Mouse (Mus musculus): ENCODE measurements at regions not wholly inside any gene's neighbourhood (a gene's known extent, or its start where the extent isn't known, plus 50 kb on each side); places are given as distances from the start of the nearest gene placed in this dataset.

- Histone ChIP-seq H3K4me1 (replicated peaks) (no peaks in the 10 kb centered on the region), H3K4me3 (no peak overlapping the region), H3K36me3 (no peaks in the 10 kb centered on the region), H3K9ac (no peak overlapping the region), H3K4me2 (no peak overlapping the region), H3K27me3 (replicated peaks) (no peaks in the 10 kb centered on the region), H3K27ac (ENCODE audit: poor library complexity, severe bottlenecking) (no peak overlapping the region), H3K9me3 (replicated peaks) (no peaks in the 10 kb centered on the region)
- WGBS = 70% methylated on average over 3 of the region's 3 CpGs
- ATAC-seq (ENCODE audit: insufficient number of reproducible peaks, low FRiP score) = no peak
Observed at GRCm38 (mm10) chr5:73797980-73798379, 146.8 kb downstream of the Spata18 start.

- Histone ChIP-seq H3K9me3 (replicated peaks) (0 out of 2 replicates have a peak, but pooled peaks cover 7% of the 10 kb centered on the region), H3K9ac (no peak overlapping the region), H3K4me3 (no peak overlapping the region), H3K27me3 (replicated peaks) (no peaks in the 10 kb centered on the region), H3K4me2 (no peak overlapping the region), H3K4me1 (replicated peaks) (no peaks in the 10 kb centered on the region), H3K27ac (ENCODE audit: poor library complexity, severe bottlenecking) (no peak overlapping the region), H3K36me3 (no peaks in the 10 kb centered on the region)
- 60% methylated on average over 1 of the region's 1 CpGs for WGBS
- ATAC-seq (ENCODE audit: insufficient number of reproducible peaks, low FRiP score) = no peak
Observed at GRCm38 (mm10) chr5:73803431-73803830, 152.3 kb downstream of the Spata18 start.

GRCm38 (mm10) chr5:73804556-73805230 is 153.5 kb downstream of the Spata18 start:
- Histone ChIP-seq H3K4me2 (no peak overlapping the region), H3K36me3 (no peaks in the 10 kb centered on the region), H3K27ac (ENCODE audit: poor library complexity, severe bottlenecking) (no peak overlapping the region), H3K4me1 (replicated peaks) (no peaks in the 10 kb centered on the region), H3K9ac (no peak overlapping the region), H3K4me3 (no peak overlapping the region), H3K27me3 (replicated peaks) (no peaks in the 10 kb centered on the region), H3K9me3 (replicated peaks) (0 out of 2 replicates have a peak, but pooled peaks cover 7% of the 10 kb centered on the region)
- ATAC-seq (ENCODE audit: insufficient number of reproducible peaks, low FRiP score) = no peak
- 69% methylated on average over 4 of the region's 4 CpGs for whole genome bisulfite sequencing

GRCm38 (mm10) chr5:73810660-73811059 is 159.5 kb downstream of the Spata18 start:
- 86% methylated on average over 3 of the region's 3 CpGs for whole genome bisulfite sequencing
- Histone ChIP-seq H3K27me3 (replicated peaks) (no peaks in the 10 kb centered on the region), H3K9me3 (replicated peaks) (peaks cover 10% of the 10 kb centered on the region; the same call in 1 of the 2 replicates), H3K4me1 (replicated peaks) (no peaks in the 10 kb centered on the region), H3K4me3 (no peak overlapping the region), H3K27ac (ENCODE audit: poor library complexity, severe bottlenecking) (no peak overlapping the region), H3K36me3 (no peaks in the 10 kb centered on the region), H3K4me2 (no peak overlapping the region), H3K9ac (no peak overlapping the region)
- ATAC-seq (ENCODE audit: insufficient number of reproducible peaks, low FRiP score) = no peak

GRCm38 (mm10) chr5:73811094-73811521 is 159.9 kb downstream of the Spata18 start:
- Histone ChIP-seq H3K27ac (ENCODE audit: poor library complexity, severe bottlenecking) (no peak overlapping the region), H3K4me2 (no peak overlapping the region), H3K4me3 (no peak overlapping the region), H3K27me3 (replicated peaks) (no peaks in the 10 kb centered on the region), H3K9me3 (replicated peaks) (peaks cover 12% of the 10 kb centered on the region), H3K9ac (no peak overlapping the region), H3K4me1 (replicated peaks) (no peaks in the 10 kb centered on the region), H3K36me3 (no peaks in the 10 kb centered on the region)
- 75% methylated on average over 3 of the region's 3 CpGs for WGBS
- ATAC-seq (ENCODE audit: insufficient number of reproducible peaks, low FRiP score) = no peak

- no peaks in the 10 kb centered on the region for H3K36me3 ChIP-seq
- H3K4me1 ChIP-seq (replicated peaks) = no peaks in the 10 kb centered on the region
- 87% methylated on average over 5 of the region's 5 CpGs for WGBS
- no peak for ATAC-seq (ENCODE audit: insufficient number of reproducible peaks, low FRiP score)
- no peak overlapping the region for H3K4me2 ChIP-seq
- H3K4me3 ChIP-seq = no peak overlapping the region
- H3K9me3 ChIP-seq (replicated peaks) = peaks cover 14% of the 10 kb centered on the region
- H3K27ac ChIP-seq (ENCODE audit: poor library complexity, severe bottlenecking) = no peak overlapping the region
- H3K9ac ChIP-seq = no peak overlapping the region
- H3K27me3 ChIP-seq (replicated peaks) = no peaks in the 10 kb centered on the region
Observed at GRCm38 (mm10) chr5:73815752-73816151, 164.6 kb downstream of the Spata18 start.

- H3K36me3 ChIP-seq = no peaks in the 10 kb centered on the region
- H3K4me2 ChIP-seq = no peak overlapping the region
- no peak for ATAC-seq (ENCODE audit: insufficient number of reproducible peaks, low FRiP score)
- peaks cover 14% of the 10 kb centered on the region for H3K9me3 ChIP-seq (replicated peaks)
- H3K4me1 ChIP-seq (replicated peaks) = no peaks in the 10 kb centered on the region
- H3K27ac ChIP-seq (ENCODE audit: poor library complexity, severe bottlenecking) = no peak overlapping the region
- no peaks in the 10 kb centered on the region for H3K27me3 ChIP-seq (replicated peaks)
- H3K9ac ChIP-seq = no peak overlapping the region
- no peak overlapping the region for H3K4me3 ChIP-seq
- 88% methylated on average over 1 of the region's 1 CpGs for WGBS
Observed at GRCm38 (mm10) chr5:73817180-73817579, 166.0 kb downstream of the Spata18 start.

GRCm38 (mm10) chr5:73821956-73822545 is 170.9 kb downstream of the Spata18 start:
- 74% methylated on average over 19 of the region's 19 CpGs for WGBS
- Histone ChIP-seq H3K4me1 (replicated peaks) (no peaks in the 10 kb centered on the region), H3K9ac (no peak overlapping the region), H3K9me3 (replicated peaks) (no peaks in the 10 kb centered on the region), H3K27ac (ENCODE audit: poor library complexity, severe bottlenecking) (no peak overlapping the region), H3K27me3 (replicated peaks) (no peaks in the 10 kb centered on the region), H3K4me3 (no peak overlapping the region), H3K36me3 (no peaks in the 10 kb centered on the region), H3K4me2 (no peak overlapping the region)
- no peak for ATAC-seq (ENCODE audit: insufficient number of reproducible peaks, low FRiP score)

GRCm38 (mm10) chr5:73823421-73823820 is 172.2 kb downstream of the Spata18 start:
- Histone ChIP-seq H3K27me3 (replicated peaks) (no peaks in the 10 kb centered on the region), H3K4me2 (no peak overlapping the region), H3K4me3 (no peak overlapping the region), H3K9ac (no peak overlapping the region), H3K27ac (ENCODE audit: poor library complexity, severe bottlenecking) (no peak overlapping the region), H3K36me3 (no peaks in the 10 kb centered on the region), H3K9me3 (replicated peaks) (no peaks in the 10 kb centered on the region), H3K4me1 (replicated peaks) (no peaks in the 10 kb centered on the region)
- ATAC-seq (ENCODE audit: insufficient number of reproducible peaks, low FRiP score) = no peak
- WGBS = 79% methylated on average over 5 of the region's 5 CpGs

- no peak overlapping the region for H3K4me3 ChIP-seq
- H3K36me3 ChIP-seq = no peaks in the 10 kb centered on the region
- no peaks in the 10 kb centered on the region for H3K27me3 ChIP-seq (replicated peaks)
- H3K9me3 ChIP-seq (replicated peaks) = no peaks in the 10 kb centered on the region
- ATAC-seq (ENCODE audit: insufficient number of reproducible peaks, low FRiP score) = no peak
- no peaks in the 10 kb centered on the region for H3K4me1 ChIP-seq (replicated peaks)
- no peak overlapping the region for H3K4me2 ChIP-seq
- no peak overlapping the region for H3K27ac ChIP-seq (ENCODE audit: poor library complexity, severe bottlenecking)
- no peak overlapping the region for H3K9ac ChIP-seq
- WGBS = 66% methylated on average over 4 of the region's 4 CpGs
Observed at GRCm38 (mm10) chr5:73826941-73827340, 175.8 kb downstream of the Spata18 start.

GRCm38 (mm10) chr5:73833721-73834120 is 182.5 kb downstream of the Spata18 start:
- H3K27ac ChIP-seq (ENCODE audit: poor library complexity, severe bottlenecking) = no peak overlapping the region
- H3K4me3 ChIP-seq = no peak overlapping the region
- no peak overlapping the region for H3K9ac ChIP-seq
- no peaks in the 10 kb centered on the region for H3K4me1 ChIP-seq (replicated peaks)
- no peak overlapping the region for H3K4me2 ChIP-seq
- no peaks in the 10 kb centered on the region for H3K36me3 ChIP-seq
- H3K9me3 ChIP-seq (replicated peaks) = no peaks in the 10 kb centered on the region
- WGBS = 84% methylated on average over 1 of the region's 1 CpGs
- ATAC-seq (ENCODE audit: insufficient number of reproducible peaks, low FRiP score) = no peak
- H3K27me3 ChIP-seq (replicated peaks) = no peaks in the 10 kb centered on the region

GRCm38 (mm10) chr5:73843776-73844175 is 192.6 kb downstream of the Spata18 start:
- Histone ChIP-seq H3K27ac (ENCODE audit: poor library complexity, severe bottlenecking) (no peak overlapping the region), H3K4me3 (no peak overlapping the region), H3K36me3 (no peaks in the 10 kb centered on the region), H3K27me3 (replicated peaks) (no peaks in the 10 kb centered on the region; the same call in 1 of the 2 replicates), H3K9me3 (replicated peaks) (no peaks in the 10 kb centered on the region), H3K4me2 (no peak overlapping the region), H3K9ac (no peak overlapping the region), H3K4me1 (replicated peaks) (no peaks in the 10 kb centered on the region)
- 84% methylated on average over 3 of the region's 3 CpGs for WGBS
- no peak for ATAC-seq (ENCODE audit: insufficient number of reproducible peaks, low FRiP score)

Data from heart, embryonic 12.5 days (tissue).